Mouse (Mus musculus) bone marrow, adult 2 months (tissue): ENCODE measurements around the gene Mustn1.

Experiments used
- CTCF ChIP-seq: fragments of 200-500 bp; IDR thresholded peaks from 2 replicates; pipeline ENCODE4 v1.5.1; 2011; ENCODE audit warnings: low read length, control low read depth; ENCODE audit not compliant: control insufficient read depth, insufficient read depth
- POLR2A ChIP-seq: fragments of 200-500 bp; IDR thresholded peaks from 2 replicates; pipeline ENCODE4 v1.6.1; 2011; ENCODE audit warnings: low read depth, mild to moderate bottlenecking, control low read depth, low read length, borderline replicate concordance; ENCODE audit not compliant: control insufficient read depth

DNA sequence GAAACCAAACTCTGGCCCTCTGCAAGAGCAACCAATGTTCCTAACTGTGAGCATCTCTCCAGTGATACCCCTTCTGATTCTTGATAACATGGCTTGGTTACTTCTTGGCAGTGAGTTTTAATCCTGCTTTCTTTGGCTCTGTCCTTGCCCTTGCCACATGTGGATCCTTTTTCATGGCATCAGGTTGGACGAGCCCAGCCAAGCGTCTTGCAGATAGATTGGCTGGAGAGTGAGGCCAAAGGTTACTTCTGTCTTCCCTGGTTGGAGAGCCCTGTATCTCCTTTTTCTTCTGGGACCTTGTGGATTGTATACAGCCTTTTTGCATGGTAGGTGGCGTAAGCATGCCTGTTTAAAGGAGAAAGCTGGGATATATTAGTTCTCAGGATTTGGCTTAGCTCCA is 35.3 kb upstream of the Mustn1 start:
- no peak for TF ChIP-seq POLR2A
- no peak for TF ChIP-seq CTCF
